Mouse (Mus musculus) ES-E14 (cell line): ENCODE measurements around the gene Tmem38b.

Experiments used
- MAFK ChIP-seq: IDR thresholded peaks from 2 replicates; pipeline ENCODE4 v1.6.1; 2014; ENCODE audit warnings: mild to moderate bottlenecking, low read depth, low read length, inconsistent platforms; ENCODE audit not compliant: insufficient read depth
- ZC3H11A ChIP-seq: IDR thresholded peaks from 2 replicates; pipeline ENCODE4 v1.6.1; 2012; ENCODE audit warnings: low read depth, mild to moderate bottlenecking, inconsistent platforms, low read length, borderline replicate concordance

GRCm38 (mm10) chr4:53845656-53846055 is 19.8 kb downstream of the Tmem38b start:
- TF ChIP-seq ZC3H11A, result no peak
- no peak for TF ChIP-seq MAFK
